Mouse (Mus musculus) large intestine, adult 2 months (tissue): Measurements from ENCODE around the gene Gm10309. TPM values are rescaled to one million over a fixed set of nuclear protein-coding genes. Genes with fewer than 3 reads are reported as not detected.

Experiments used
- DNase-seq: peaks from one replicate; pipeline ENCODE4 v3.0.0-alpha.2; 2012; ENCODE audit warnings: low read depth, low spot score
- WGBS: fragments of 180-500 bp; shearing (Covaris S2); methylation state at CpG from one replicate; pipeline ENCODE4 v1.1.7; 2018; 5-methylcytosine and 5-hydroxymethylcytosine counted together
- polyA plus RNA-seq: library from polyadenylated mRNA; depleted of rRNA; stranded (reverse); fragments of >200 nt; gene quantifications from 2 replicates; pipeline ENCODE4 v1.2.3, GENCODE M21; 2012

Gene Gm10309
- polyA plus RNA-seq, 1 experiment, result 0.04 TPM

DNA sequence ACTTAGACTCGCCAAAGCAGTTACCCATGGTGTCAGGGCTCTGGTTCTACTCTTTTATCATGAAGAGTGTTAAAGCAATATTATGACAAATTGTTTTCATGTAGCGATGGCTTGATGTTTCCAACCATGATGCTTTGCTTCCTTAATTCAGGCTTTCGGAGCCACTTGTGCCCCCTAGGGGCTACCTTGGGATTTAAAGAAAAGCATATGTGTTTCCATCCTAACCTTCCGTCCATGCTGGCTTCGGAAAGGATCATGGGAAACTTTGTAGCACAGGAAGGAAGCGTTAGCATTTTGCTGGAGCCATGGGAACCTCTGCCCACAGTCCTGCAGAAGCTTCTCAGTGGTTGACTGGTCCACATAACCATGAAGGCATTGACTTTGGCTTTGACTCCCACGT is 13.6 kb upstream of the Gm10309 start:
- DNase-seq, result no peak

DNA sequence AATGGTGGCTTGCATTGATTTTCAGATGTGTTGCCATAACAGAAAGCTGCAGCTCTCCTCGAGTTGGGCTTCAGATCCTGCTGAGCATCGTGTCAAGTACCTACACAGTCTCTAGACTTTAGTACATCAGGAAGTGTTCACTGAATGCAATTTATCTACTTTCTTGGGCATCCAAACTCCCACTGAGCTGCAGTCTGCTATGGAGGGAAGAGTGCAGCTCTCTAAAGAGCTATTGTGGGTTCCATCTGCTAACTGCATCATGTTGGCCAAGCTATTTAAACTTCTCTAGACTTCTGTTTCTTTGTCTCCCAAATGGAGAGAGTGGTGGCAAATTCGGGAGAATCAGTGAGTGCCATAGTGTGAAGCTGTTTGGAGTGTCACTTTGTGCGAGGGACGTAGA is 11.6 kb upstream of the Gm10309 start:
- no peak for DNase-seq
- 90% methylated on average over 5 of the region's 5 CpGs for WGBS

More for the DNA sequence above, 13.6 kb upstream of the Gm10309 start:
- 90% methylated on average over 7 of the region's 7 CpGs for WGBS

DNA sequence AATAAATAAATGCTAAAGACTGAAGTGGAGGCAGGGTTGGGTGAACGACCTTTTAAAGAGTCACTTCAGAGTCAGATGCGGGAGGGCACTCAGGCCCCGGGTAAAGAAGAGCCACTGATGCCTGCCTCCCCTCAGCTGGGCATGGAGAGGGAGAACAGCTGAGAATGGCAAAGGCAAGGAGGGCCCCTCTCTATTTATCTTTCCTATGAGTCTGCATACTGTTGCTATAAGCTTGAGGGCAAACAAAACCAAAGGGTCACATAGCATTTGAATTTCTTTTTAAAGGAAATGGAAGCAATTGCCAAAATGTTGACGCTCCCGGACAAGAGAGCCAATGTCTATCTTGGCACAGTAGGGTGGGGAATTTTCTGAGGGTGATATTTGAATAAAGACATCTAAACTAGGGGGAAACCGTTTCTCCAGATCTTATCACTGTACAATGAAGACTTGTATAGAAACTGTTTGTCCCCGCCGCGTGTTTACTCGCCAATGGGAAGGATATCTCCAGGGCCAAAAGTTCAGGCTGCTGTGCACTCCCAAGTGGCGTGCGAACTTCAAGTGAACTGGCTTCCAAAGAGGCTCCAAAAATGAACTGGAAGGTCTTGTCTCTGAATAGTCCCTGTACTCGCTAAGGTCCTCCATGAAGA is 10.1 kb upstream of the Gm10309 start:
- no peak for DNase-seq
- WGBS, result 51% methylated on average over 13 of the region's 13 CpGs

DNA sequence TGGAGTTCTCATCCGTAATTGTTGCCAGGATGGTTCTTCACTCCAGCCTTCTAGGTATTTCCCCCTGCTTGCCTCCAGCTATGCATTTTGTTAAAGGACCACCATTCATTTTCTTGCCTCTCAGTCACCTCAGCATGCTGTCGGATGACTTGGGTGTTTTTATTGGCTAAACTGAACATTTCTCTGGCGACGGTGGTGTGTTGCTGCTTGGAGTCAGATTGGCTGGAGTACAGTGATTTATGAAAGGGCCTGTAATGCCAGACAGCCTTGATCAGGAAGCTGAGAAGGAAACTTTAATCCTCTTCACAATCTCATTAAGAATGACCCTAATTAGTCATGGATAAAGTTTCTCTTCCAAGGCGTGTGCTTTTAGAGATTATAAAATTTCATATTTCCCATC is 4.8 kb upstream of the Gm10309 start:
- 62% methylated on average over 5 of the region's 5 CpGs for WGBS
- DNase-seq, result no peak

GRCm38 (mm10) chr17:86508212-86508490 is 3.1 kb upstream of the Gm10309 start:
- DNase-seq, result no peak
- WGBS, result 86% methylated on average over 3 of the region's 3 CpGs

DNA sequence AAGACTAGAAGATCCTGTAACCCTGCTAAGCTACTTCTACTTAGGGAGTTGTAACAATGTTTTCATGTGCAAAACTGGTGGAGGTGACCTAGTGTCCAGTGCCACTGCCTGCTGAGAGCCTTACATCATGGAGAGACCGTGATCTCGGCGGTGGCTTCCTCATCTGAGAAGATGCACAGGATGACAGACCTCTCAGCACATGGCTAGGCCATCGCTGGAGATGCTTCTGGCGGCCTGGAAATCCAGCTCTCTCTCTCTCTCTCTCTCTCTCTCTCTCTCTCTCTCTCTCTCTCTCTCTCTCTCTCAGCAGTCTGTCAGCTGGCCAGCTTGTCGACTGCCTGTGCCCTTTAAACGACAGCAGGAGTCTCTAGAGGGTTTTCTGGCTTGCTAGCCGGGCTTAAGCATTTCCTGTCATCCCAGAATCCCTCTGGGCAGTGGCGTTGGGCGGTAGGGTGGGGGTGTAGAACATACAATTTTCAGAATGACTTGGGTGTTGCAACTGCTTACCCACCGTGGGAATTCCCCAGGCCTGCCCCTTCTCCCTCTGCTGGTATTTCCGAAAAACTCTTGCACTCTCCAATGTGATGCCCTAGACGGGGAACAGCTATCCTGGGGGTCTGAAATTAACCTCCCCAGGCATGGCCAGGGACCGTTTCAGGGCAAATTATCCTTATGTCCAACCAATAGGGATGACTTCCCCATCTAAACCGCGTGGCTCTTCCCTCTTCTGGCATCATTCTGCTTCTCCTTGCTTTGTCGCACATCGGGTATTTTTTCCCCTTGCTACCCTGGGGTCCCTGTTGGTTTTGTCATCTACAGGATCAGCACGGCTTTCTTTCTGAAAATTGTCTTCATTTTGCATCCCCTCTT is 2.5 kb upstream of the Gm10309 start:
- no peak for DNase-seq
- WGBS, result 66% methylated on average over 19 of the region's 19 CpGs

- no peak for DNase-seq
- WGBS, result 62% methylated on average over 5 of the region's 5 CpGs
Measured at GRCm38 (mm10) chr17:86506881-86507280, 1.8 kb upstream of the Gm10309 start.

DNA sequence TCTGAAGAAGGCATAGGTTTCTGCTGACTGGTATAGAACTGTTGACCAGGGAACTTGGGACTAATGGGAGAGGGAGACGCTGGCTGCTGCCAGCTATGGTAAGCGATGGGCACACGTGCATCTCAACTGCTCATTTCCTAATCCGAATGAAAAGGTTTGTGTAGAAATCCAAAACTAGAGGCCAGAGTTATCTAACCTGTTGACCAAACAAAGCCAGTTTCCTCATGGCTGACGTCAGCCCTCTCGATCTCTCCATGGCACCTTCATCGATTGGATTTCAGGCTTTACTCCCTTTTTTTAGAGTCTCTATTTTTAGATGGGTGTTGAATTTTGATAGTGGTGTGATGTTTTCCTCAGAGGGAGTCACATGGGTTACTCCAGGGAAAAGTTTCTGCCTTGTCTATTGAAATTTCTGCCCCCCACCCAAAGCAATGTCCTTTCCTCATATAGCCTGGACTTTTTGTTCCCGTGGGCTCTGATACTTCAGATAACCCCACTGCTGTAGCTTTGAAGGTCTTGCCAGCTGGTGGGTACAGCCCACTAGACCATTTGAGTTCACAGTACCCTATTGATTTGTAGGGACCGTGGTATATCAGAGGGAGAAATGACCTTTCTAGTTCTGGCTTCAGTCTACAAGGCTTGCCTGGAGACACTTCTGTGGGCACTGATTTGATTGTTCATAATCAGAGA is 1.7 kb downstream of the Gm10309 start:
- no peak for DNase-seq
- 96% methylated on average over 9 of the region's 9 CpGs for WGBS

- DNase-seq, result no peak
- WGBS, result 81% methylated on average over 4 of the region's 4 CpGs
Measured at GRCm38 (mm10) chr17:86501393-86501792, 3.6 kb downstream of the Gm10309 start.

GRCm38 (mm10) chr17:86499359-86500045 is 5.5 kb downstream of the Gm10309 start:
- no peak for DNase-seq
- WGBS, result 61% methylated on average over 15 of the region's 15 CpGs

- no peak for DNase-seq
- 93% methylated on average over 4 of the region's 4 CpGs for WGBS
Measured at GRCm38 (mm10) chr17:86497302-86497701, 7.7 kb downstream of the Gm10309 start.

GRCm38 (mm10) chr17:86496123-86496771 is 8.8 kb downstream of the Gm10309 start:
- peak; percentile 36 for DNase-seq
- WGBS, result 90% methylated on average over 9 of the region's 9 CpGs

GRCm38 (mm10) chr17:86494895-86495294 is 10.1 kb downstream of the Gm10309 start:
- 46% methylated on average over 6 of the region's 6 CpGs for WGBS
- no peak for DNase-seq

- DNase-seq, result no peak
- WGBS, result 71% methylated on average over 6 of the region's 6 CpGs
Measured at GRCm38 (mm10) chr17:86494494-86494893, 10.5 kb downstream of the Gm10309 start.

DNA sequence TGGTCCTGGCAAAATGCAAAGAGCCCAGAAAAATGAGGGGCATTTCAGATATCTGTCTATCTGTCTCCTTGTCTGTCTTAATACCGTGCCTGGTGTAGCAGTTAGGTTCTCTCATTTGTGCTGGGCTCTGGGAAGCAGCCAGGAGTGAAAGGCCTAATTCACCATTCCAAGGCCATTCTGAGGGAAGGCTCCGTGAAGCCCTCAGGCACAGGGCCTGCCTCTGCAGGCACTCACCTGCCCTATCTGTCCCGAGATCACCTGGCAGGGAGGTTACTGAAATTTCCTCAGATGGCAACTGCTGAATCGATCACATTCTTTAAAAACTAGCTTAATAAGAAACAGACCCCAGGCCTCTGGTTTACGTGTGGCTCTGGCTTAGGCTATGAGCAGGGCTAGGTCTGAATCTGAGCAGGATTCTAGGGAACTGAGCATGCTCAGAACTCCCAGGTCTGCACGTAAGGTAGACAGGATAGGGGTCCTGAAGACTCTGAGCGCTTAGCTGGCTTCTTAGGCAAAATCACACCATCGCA is 11.1 kb downstream of the Gm10309 start:
- DNase-seq, result no peak
- WGBS, result 86% methylated on average over 8 of the region's 8 CpGs

DNA sequence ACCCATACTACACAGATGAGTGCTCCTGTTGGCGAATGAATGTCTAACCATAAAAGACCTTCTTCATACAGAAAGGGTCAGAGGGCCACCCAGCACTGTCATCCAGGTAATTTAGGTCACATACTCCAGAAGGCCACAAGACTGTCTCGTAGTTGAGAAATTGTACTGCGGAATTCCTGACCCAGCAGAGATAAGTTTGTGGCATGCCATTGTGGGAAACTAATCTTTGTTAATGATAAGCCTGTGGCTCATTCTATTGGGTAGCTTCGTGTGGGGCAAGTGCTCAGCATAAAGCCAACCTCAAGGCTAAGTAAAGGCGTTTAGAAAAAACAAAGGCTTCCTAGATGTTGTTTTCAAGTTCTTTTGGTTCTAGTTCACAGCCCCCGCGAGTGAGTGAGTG is 12.7 kb downstream of the Gm10309 start:
- no peak for DNase-seq
- 76% methylated on average over 7 of the region's 7 CpGs for WGBS

- 93% methylated on average over 10 of the region's 10 CpGs for WGBS
- no peak for DNase-seq
Measured at GRCm38 (mm10) chr17:86489827-86490226, 15.2 kb downstream of the Gm10309 start.

DNA sequence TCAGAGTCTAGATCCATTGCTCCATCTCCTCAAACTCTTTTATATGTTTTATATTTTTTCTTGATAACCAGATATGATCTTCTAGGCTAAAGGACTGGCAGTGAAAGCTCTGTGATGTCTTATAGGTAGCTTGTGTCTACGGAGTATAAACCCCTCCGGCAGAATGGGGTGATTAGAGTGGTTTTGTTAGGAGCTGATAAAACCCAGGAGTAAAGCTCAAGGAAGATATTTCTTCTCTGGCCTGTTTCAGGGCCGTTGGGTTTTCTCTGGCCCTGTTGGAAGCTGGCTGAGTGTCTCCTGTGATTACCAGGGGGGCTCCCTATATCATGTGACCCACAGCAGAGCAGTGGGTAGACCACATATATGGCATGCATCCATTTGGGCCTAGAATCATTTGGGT is 17.6 kb downstream of the Gm10309 start:
- 84% methylated on average over 3 of the region's 3 CpGs for WGBS
- no peak for DNase-seq

DNA sequence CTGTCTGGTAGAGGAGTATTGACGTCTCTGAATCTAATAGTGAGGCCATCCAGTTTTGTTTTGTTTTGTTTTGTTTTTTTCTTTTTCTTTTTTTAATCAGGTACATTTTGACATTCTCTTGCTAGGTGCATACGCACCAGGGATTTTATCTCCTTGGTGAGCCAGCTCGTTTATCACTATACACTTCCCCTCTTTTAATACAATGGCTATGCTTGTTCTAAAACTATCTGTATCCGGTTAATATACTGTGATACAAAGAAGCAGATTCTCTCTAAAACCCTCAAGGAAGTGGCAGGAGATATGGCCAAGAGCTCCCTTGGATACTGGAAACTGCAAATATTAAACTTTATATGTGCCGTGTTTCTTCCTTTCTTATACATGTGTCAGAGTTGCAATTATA is 18.4 kb downstream of the Gm10309 start:
- WGBS, result 84% methylated on average over 5 of the region's 5 CpGs
- DNase-seq, result no peak
